Mouse (Mus musculus) CH12.LX (cell line): ENCODE results near the gene Evpl. TPM values are rescaled to one million over a fixed set of nuclear protein-coding genes. Genes with fewer than 3 reads are reported as not detected.

ENCODE experiments used
- DNase-seq: peaks from one replicate; pipeline ENCODE4 v3.0.0-alpha.2; 2013; ENCODE audit errors: extremely low read depth
- H3K27ac ChIP-seq: 2 replicates; pipeline ENCODE4 v1.5.1; 2012; ENCODE audit warnings: low read depth, mild to moderate bottlenecking, control low read depth, moderate library complexity; ENCODE audit not compliant: insufficient read depth
- H3K27me3 ChIP-seq: replicated peaks from 2 replicates; pipeline ENCODE3; 2012; ENCODE audit warnings: inconsistent platforms
- H3K36me3 ChIP-seq, 2 experiments: replicated peaks in 1 of 2; 2 replicates each; pipeline versions ENCODE3 to v1.6.1; 2012; ENCODE audit warnings: inconsistent platforms in 1 of 2, low read length in 1 of 2, mild to moderate bottlenecking in 1 of 2, mixed read lengths in 1 of 2, moderate library complexity in 1 of 2; ENCODE audit not compliant: control insufficient read depth in 1 of 2, insufficient read depth in 1 of 2
- H3K4me1 ChIP-seq, 2 experiments: 2 replicates each; pipeline ENCODE4 v1.6.1; 2012; ENCODE audit warnings: inconsistent platforms in 1 of 2, moderate library complexity in 1 of 2; ENCODE audit not compliant: insufficient read depth in 2 of 2, control insufficient read depth in 1 of 2
- H3K4me2 ChIP-seq: 2 replicates; pipeline ENCODE4 v1.6.1; 2012; ENCODE audit warnings: low read depth, mild to moderate bottlenecking, control low read depth; ENCODE audit not compliant: poor library complexity, insufficient read depth, severe bottlenecking
- H3K4me3 ChIP-seq, 3 experiments: fragments of 150-350 bp in 1 of 3; sonication (generic) in 1 of 3; replicated peaks in 1 of 3; 2 replicates each; pipeline versions ENCODE3 to v1.5.1; 2011 to 2012; ENCODE audit warnings: low read depth in 2 of 3, low read length in 2 of 3, mild to moderate bottlenecking in 2 of 3, moderate library complexity in 2 of 3, control low read depth in 1 of 3, improper control_type of control experiment in 1 of 3, inconsistent platforms in 1 of 3, mixed read lengths in 1 of 3; ENCODE audit not compliant: poor library complexity in 1 of 3
- H3K79me2 ChIP-seq: replicated peaks from 2 replicates; pipeline ENCODE4 v1.6.1; 2012; ENCODE audit warnings: mild to moderate bottlenecking, moderate library complexity; ENCODE audit not compliant: control insufficient read depth, poor library complexity, insufficient read depth, severe bottlenecking; ENCODE audit errors: extremely low read depth
- H3K9ac ChIP-seq: 2 replicates; pipeline ENCODE4 v1.6.1; 2012; ENCODE audit warnings: low read depth, mild to moderate bottlenecking, control low read depth, moderate library complexity; ENCODE audit not compliant: insufficient read depth
- H3K9me3 ChIP-seq: replicated peaks from 2 replicates; pipeline ENCODE3; 2012; ENCODE audit warnings: low read length, inconsistent platforms, mixed read lengths
- BHLHE40 ChIP-seq: IDR thresholded peaks from 2 replicates; pipeline ENCODE4 v1.6.1; 2011; ENCODE audit warnings: mild to moderate bottlenecking, low read depth, low read length, improper control_type of control experiment
- CHD2 ChIP-seq: IDR thresholded peaks from 2 replicates; pipeline ENCODE4 v1.6.1; 2011; ENCODE audit warnings: low read length, improper control_type of control experiment
- CTCF ChIP-seq, 2 experiments: IDR thresholded peaks in 1 of 2; conservative IDR thresholded peaks in 1 of 2; 2 replicates each; pipeline ENCODE4 v1.5.1; 2011 to 2012; ENCODE audit warnings: low read depth in 2 of 2, low read length in 2 of 2, improper control_type of control experiment in 1 of 2, inconsistent platforms in 1 of 2, mild to moderate bottlenecking in 1 of 2, moderate library complexity in 1 of 2
- E2F4 ChIP-seq: IDR thresholded peaks from 2 replicates; pipeline ENCODE4 v1.6.1; 2011; ENCODE audit warnings: low read depth, low read length, improper control_type of control experiment; ENCODE audit not compliant: insufficient replicate concordance
- ELF1 ChIP-seq: IDR thresholded peaks from 2 replicates; pipeline ENCODE4 v1.6.1; 2014; ENCODE audit warnings: low read depth, mild to moderate bottlenecking, inconsistent platforms, low read length, improper control_type of control experiment
- EP300 ChIP-seq: IDR thresholded peaks from 2 replicates; pipeline ENCODE4 v1.6.1; 2011; ENCODE audit warnings: low read length, improper control_type of control experiment
- ETS1 ChIP-seq: conservative IDR thresholded peaks from 2 replicates; pipeline ENCODE4 v1.6.1; 2012; ENCODE audit warnings: low read depth, mild to moderate bottlenecking, inconsistent platforms, low read length, improper control_type of control experiment, moderate library complexity
- HCFC1 ChIP-seq: IDR thresholded peaks from 2 replicates; pipeline ENCODE4 v1.6.1; 2012; ENCODE audit warnings: low read depth, mild to moderate bottlenecking, inconsistent platforms, low read length, improper control_type of control experiment
- JUN ChIP-seq: IDR thresholded peaks from 2 replicates; pipeline ENCODE4 v1.6.1; 2011; ENCODE audit warnings: low read depth, mild to moderate bottlenecking, low read length, improper control_type of control experiment, moderate library complexity; ENCODE audit not compliant: insufficient read depth
- JUND ChIP-seq: conservative IDR thresholded peaks from 2 replicates; pipeline ENCODE4 v1.6.1; 2011; ENCODE audit warnings: low read depth, low read length, improper control_type of control experiment
- MAFK ChIP-seq: IDR thresholded peaks from 2 replicates; pipeline ENCODE4 v1.6.1; 2011; ENCODE audit warnings: low read length, improper control_type of control experiment; ENCODE audit not compliant: insufficient replicate concordance
- MAX ChIP-seq: IDR thresholded peaks from 2 replicates; pipeline ENCODE4 v1.6.1; 2011; ENCODE audit warnings: low read length, improper control_type of control experiment
- MAZ ChIP-seq: IDR thresholded peaks from 2 replicates; pipeline ENCODE4 v1.6.1; 2012; ENCODE audit warnings: low read depth, mild to moderate bottlenecking, inconsistent platforms, low read length, improper control_type of control experiment, moderate library complexity
- MEF2A ChIP-seq: IDR thresholded peaks from 2 replicates; pipeline ENCODE4 v1.6.1; 2014; ENCODE audit warnings: low read depth, mild to moderate bottlenecking, inconsistent platforms, low read length, improper control_type of control experiment, borderline replicate concordance
- MXI1 ChIP-seq: IDR thresholded peaks from 2 replicates; pipeline ENCODE4 v1.6.1; 2011; ENCODE audit warnings: mild to moderate bottlenecking, low read depth, low read length, improper control_type of control experiment
- MYC ChIP-seq: IDR thresholded peaks from 2 replicates; pipeline ENCODE4 v1.6.1; 2011; ENCODE audit warnings: low read depth, mild to moderate bottlenecking, improper control_type of control experiment, low read length
- NELFE ChIP-seq: IDR thresholded peaks from 2 replicates; pipeline ENCODE4 v1.6.1; 2011; ENCODE audit warnings: low read depth, low read length, improper control_type of control experiment
- PAX5 ChIP-seq: IDR thresholded peaks from 2 replicates; pipeline ENCODE4 v1.6.1; 2012; ENCODE audit warnings: low read length, inconsistent platforms, mixed read lengths
- POLR2A ChIP-seq: IDR thresholded peaks from 2 replicates; pipeline ENCODE4 v1.6.1; 2011; ENCODE audit warnings: low read depth, mild to moderate bottlenecking, improper control_type of control experiment, low read length
- RAD21 ChIP-seq: IDR thresholded peaks from 2 replicates; pipeline ENCODE4 v1.6.1; 2011; ENCODE audit warnings: low read depth, mild to moderate bottlenecking, low read length, improper control_type of control experiment, moderate library complexity
- UBTF ChIP-seq: IDR thresholded peaks from 2 replicates; pipeline ENCODE4 v1.6.1; 2012; ENCODE audit warnings: low read depth, mild to moderate bottlenecking, inconsistent platforms, low read length, improper control_type of control experiment, moderate library complexity
- ZC3H11A ChIP-seq: IDR thresholded peaks from 2 replicates; pipeline ENCODE4 v1.6.1; 2012; ENCODE audit warnings: low read depth, mild to moderate bottlenecking, inconsistent platforms, low read length, improper control_type of control experiment
- dilution Hi-C: fragments of 300-500 bp; cut with MboI; formaldehyde crosslinking; loops from 2 replicates; pipeline ENCODE4 v1.14.3; 2020; ENCODE audit warnings: low sequenced_read_pairs; ENCODE audit not compliant: extremely low pct_unique_long_range_greater_than_20kb, extremely low pct_ligation_motif_present
- in situ Hi-C: fragments of 300-500 bp; cut with MboI; formaldehyde crosslinking; loops from 3 replicates; pipeline ENCODE4 v1.14.3; 2019; ENCODE audit warnings: low sequenced_read_pairs, low pct_ligation_motif_present, low pct_unique_long_range_greater_than_20kb, mixed read lengths
- polyA plus RNA-seq: library from polyadenylated mRNA; unstranded; fragments of >175 nt; gene quantifications from 2 replicates; pipeline ENCODE4 v1.2.1, GENCODE M21; 2012; ENCODE audit warnings: low read depth; ENCODE audit not compliant: insufficient read length
- total RNA-seq, 2 experiments: library from RNA; depleted of rRNA; stranded (reverse); fragments of 300-350 nt in 1 of 2; fragments of >200 nt in 1 of 2; gene quantifications; 2 replicates each; pipeline ENCODE4 v1.2.3; 2012 to 2014

Evpl gene
- total and polyA plus RNA-seq, 3 experiments = 0.21 to 0.23 TPM; not detected in 1

DNA sequence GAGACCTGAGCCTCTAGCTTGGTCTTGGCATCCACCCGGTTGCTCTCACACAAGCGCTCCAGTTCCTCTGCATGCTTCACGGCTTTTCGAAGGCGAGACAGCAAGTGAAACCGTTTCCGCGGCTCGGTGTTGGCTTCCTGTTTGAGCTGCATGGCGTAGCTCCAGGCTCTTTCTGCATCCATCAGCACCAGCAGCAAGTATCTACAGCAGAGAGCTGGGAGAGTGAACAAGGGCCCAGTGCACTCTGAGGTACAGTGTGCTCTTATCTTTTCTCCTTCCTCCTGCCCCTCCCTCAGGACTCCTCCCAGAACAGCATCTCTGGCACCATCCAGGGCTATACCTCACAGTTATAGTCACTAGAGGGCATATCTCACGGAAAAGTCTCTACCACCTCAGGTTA, 27.5 kb upstream of the Evpl start:
- no peak overlapping the region for H3K27ac ChIP-seq

GRCm38 (mm10) chr11:116260259-116260658, 22.4 kb upstream of the Evpl start:
- dilution Hi-C loops (no loop called here), in situ Hi-C loops (no loop called here)
- H3K4me2 ChIP-seq = no peak overlapping the region

More for the DNA sequence above, 27.5 kb upstream of the Evpl start:
- peaks cover 15% of the 10 kb centered on the region for H3K79me2 ChIP-seq
- peak; percentile 50 for DNase-seq
- peaks cover 89 to 97% of the 10 kb centered on the region in 2 experiments for H3K36me3 ChIP-seq
- dilution Hi-C loops = no loop called here
- no peak overlapping the region for H3K9ac ChIP-seq
- in situ Hi-C loops = no loop called here
- no peak overlapping the region for H3K4me2 ChIP-seq
- peaks cover 2 to 28% of the 10 kb centered on the region in 2 experiments; a peak in 3 of 4 replicates for H3K4me1 ChIP-seq
- TF ChIP-seq JUN (no peak), E2F4 (no peak), CTCF (conservative IDR thresholded peaks at IDR 0.05 in 1 of 2, IDR thresholded peaks at IDR 0.05 in 1 of 2; ENCODE audit: low read depth in 2 of 2, low read length in 2 of 2) (peak in 1 of 2 experiments; percentile 21; a peak in 1 of 4 replicates), PAX5 (no peak), MXI1 (no peak), ETS1 (no peak)
- no peaks in the 10 kb centered on the region for H3K9me3 ChIP-seq
- H3K4me3 ChIP-seq = no peak overlapping the region
- no peaks in the 10 kb centered on the region for H3K27me3 ChIP-seq

GRCm38 (mm10) chr11:116259461-116259860, 21.6 kb upstream of the Evpl start:
- Histone ChIP-seq H3K27ac (no peak overlapping the region), H3K9me3 (no peaks in the 10 kb centered on the region), H3K9ac (no peak overlapping the region), H3K79me2 (peaks cover 23% of the 10 kb centered on the region), H3K4me1 (peaks cover 12 to 20% of the 10 kb centered on the region in 2 experiments), H3K27me3 (no peaks in the 10 kb centered on the region), H3K4me3 (no peak overlapping the region), H3K36me3 (peaks cover 82 to 98% of the 10 kb centered on the region in 2 experiments), H3K4me2 (no peak overlapping the region)
- no peak for DNase-seq
- dilution Hi-C loops = no loop called here
- in situ Hi-C loops = no loop called here
- TF ChIP-seq POLR2A (no peak), UBTF (no peak), CTCF (conservative IDR thresholded peaks at IDR 0.05 in 1 of 2, IDR thresholded peaks at IDR 0.05 in 1 of 2; ENCODE audit: low read depth in 2 of 2, low read length in 2 of 2) (no peak), PAX5 (no peak), ZC3H11A (no peak), MAX (no peak), EP300 (no peak), MYC (no peak), JUN (no peak), CHD2 (no peak), HCFC1 (no peak), RAD21 (no peak), E2F4 (no peak), MAFK (no peak), MEF2A (no peak), MAZ (no peak), NELFE (no peak), MXI1 (no peak), ELF1 (no peak), BHLHE40 (no peak)

More at GRCm38 (mm10) chr11:116260259-116260658, 22.4 kb upstream of the Evpl start:
- Histone ChIP-seq H3K4me3 (no peak overlapping the region), H3K27ac (no peak overlapping the region), H3K9ac (no peak overlapping the region), H3K36me3 (peaks cover 85 to 96% of the 10 kb centered on the region in 2 experiments), H3K9me3 (no peaks in the 10 kb centered on the region), H3K4me1 (peaks cover 6 to 14% of the 10 kb centered on the region in 2 experiments), H3K27me3 (no peaks in the 10 kb centered on the region), H3K79me2 (peaks cover 23% of the 10 kb centered on the region)
- no peak for DNase-seq
- TF ChIP-seq MAFK (no peak), ELF1 (no peak), JUND (no peak), MAX (no peak), EP300 (no peak), POLR2A (no peak; the same call in 1 of the 2 replicates), PAX5 (no peak)
